Mouse (Mus musculus) liver, embryonic 11.5 days (tissue): ENCODE data around the gene Stat6. TPM values are rescaled to one million over a fixed set of nuclear protein-coding genes. Genes with fewer than 3 reads are reported as not detected.

ENCODE experiments used
- ATAC-seq: fragments of 200-750 bp; cut with Nextera tagmentation; replicated peaks from 2 replicates; pipeline ENCODE4 v1.8.0; 2017; ENCODE audit warnings: moderate number of reproducible peaks, mild to moderate bottlenecking, moderate TSS enrichment, moderate library complexity; ENCODE audit not compliant: low FRiP score
- DNase-seq: peaks from one replicate; pipeline ENCODE4 v3.0.0-alpha.2; 2017; ENCODE audit warnings: low spot score
- H3K27ac ChIP-seq: fragments of 300-500 bp; sonication (generic); 2 replicates; pipeline ENCODE4 v1.5.1; 2014; ENCODE audit warnings: mild to moderate bottlenecking, low read depth, low read length, control low read depth
- H3K27me3 ChIP-seq: fragments of 300-500 bp; sonication (generic); replicated peaks from 2 replicates; pipeline ENCODE4 v1.6.1; 2014; ENCODE audit warnings: low read length, mixed read lengths; ENCODE audit not compliant: control insufficient read depth, insufficient read depth
- H3K36me3 ChIP-seq: fragments of 300-500 bp; sonication (generic); 2 replicates; pipeline ENCODE4 v1.6.1; 2014; ENCODE audit warnings: mild to moderate bottlenecking, low read length, moderate library complexity, mixed read lengths; ENCODE audit not compliant: control insufficient read depth, insufficient read depth
- H3K4me1 ChIP-seq: fragments of 300-500 bp; sonication (generic); replicated peaks from 2 replicates; pipeline ENCODE4 v1.6.1; 2014; ENCODE audit warnings: low read length, mixed read lengths; ENCODE audit not compliant: control insufficient read depth, insufficient read depth
- H3K4me2 ChIP-seq: fragments of 300-500 bp; sonication (generic); 2 replicates; pipeline ENCODE4 v1.6.1; 2014; ENCODE audit warnings: mild to moderate bottlenecking, control low read depth, moderate library complexity
- H3K4me3 ChIP-seq: fragments of 300-500 bp; sonication (generic); 2 replicates; pipeline ENCODE4 v1.5.1; 2014; ENCODE audit warnings: low read depth, low read length, control low read depth
- H3K9ac ChIP-seq: fragments of 300-500 bp; sonication (generic); 2 replicates; pipeline ENCODE4 v1.6.1; 2014; ENCODE audit warnings: low read depth, low read length, control low read depth
- H3K9me3 ChIP-seq: fragments of 300-500 bp; sonication (generic); 2 replicates; pipeline ENCODE4 v1.6.1; 2016; ENCODE audit warnings: low read length, inconsistent platforms, mixed read lengths; ENCODE audit not compliant: control insufficient read depth
- WGBS: fragments of 180-500 bp; shearing (Covaris S2); extraction: QIAGEN DNeasy Blood & Tissue Kit; methylation state at CpG from one replicate; pipeline ENCODE4 v1.1.7; 2014; 5-methylcytosine and 5-hydroxymethylcytosine counted together
- polyA plus RNA-seq: library from polyadenylated mRNA; unstranded; fragments of >200 nt; fragmentation: Nextera tagmentation; extraction: Ambion mirVana; gene quantifications from 2 replicates; pipeline ENCODE4 v1.2.1, GENCODE M21; 2014

The Stat6 gene
- polyA plus RNA-seq, 1 experiment from 2014 or later: 28.7 TPM

GRCm38 (mm10) chr10:127599779-127600541 lies 42.8 kb upstream of the Stat6 start:
- Histone ChIP-seq H3K9ac (no peak overlapping the region), H3K4me1 (peaks cover 48% of the 10 kb centered on the region), H3K27ac (peak overlapping the region; percentile 46), H3K4me2 (0 out of 2 replicates have a peak overlapping the region, but pooled peaks have one; percentile 1), H3K4me3 (no peak overlapping the region), H3K36me3 (peaks cover 6% of the 10 kb centered on the region; the same call in 1 of the 2 replicates), H3K27me3 (0 out of 2 replicates have a peak, but pooled peaks cover 3% of the 10 kb centered on the region), H3K9me3 (no peaks in the 10 kb centered on the region)
- DNase-seq (no peak), ATAC-seq (no peak)
- 59% methylated on average over 17 of the region's 17 CpGs for WGBS

- no peak for DNase-seq
- WGBS: 86% methylated on average over 6 of the region's 6 CpGs
- H3K4me3 ChIP-seq: no peak overlapping the region
- H3K9ac ChIP-seq: no peak overlapping the region
- peaks cover 42% of the 10 kb centered on the region for H3K4me1 ChIP-seq
- H3K27me3 ChIP-seq: 0 out of 2 replicates have a peak, but pooled peaks cover 3% of the 10 kb centered on the region
- peaks cover 5% of the 10 kb centered on the region; the same call in 1 of the 2 replicates for H3K36me3 ChIP-seq
- no peaks in the 10 kb centered on the region for H3K9me3 ChIP-seq
- ATAC-seq: no peak
- H3K27ac ChIP-seq: no peak overlapping the region
- no peak overlapping the region for H3K4me2 ChIP-seq
These were observed 40.6 kb upstream of the Stat6 start for GRCm38 (mm10) chr10:127602194-127602593.

GRCm38 (mm10) chr10:127603437-127604371 lies 39.1 kb upstream of the Stat6 start:
- H3K4me3 ChIP-seq: no peak overlapping the region
- H3K36me3 ChIP-seq: peaks cover 5% of the 10 kb centered on the region; the same call in 1 of the 2 replicates
- H3K27ac ChIP-seq: peak overlapping the region; percentile 45; the same call in 1 of the 2 replicates
- no peaks in the 10 kb centered on the region for H3K9me3 ChIP-seq
- peak overlapping the region; percentile 16; the same call in 1 of the 2 replicates for H3K4me2 ChIP-seq
- H3K27me3 ChIP-seq: 0 out of 2 replicates have a peak, but pooled peaks cover 3% of the 10 kb centered on the region
- DNase-seq (no peak), ATAC-seq (no peak)
- H3K9ac ChIP-seq: no peak overlapping the region
- H3K4me1 ChIP-seq: peaks cover 39% of the 10 kb centered on the region
- WGBS: 37% methylated on average over 13 of the region's 13 CpGs

- ATAC-seq: peak; percentile 46
- no peaks in the 10 kb centered on the region for H3K9me3 ChIP-seq
- H3K27me3 ChIP-seq: 0 out of 2 replicates have a peak, but pooled peaks cover 3% of the 10 kb centered on the region
- WGBS: 23% methylated on average over 15 of the region's 15 CpGs
- H3K4me2 ChIP-seq: no peak overlapping the region; the same call in 1 of the 2 replicates
- no peak overlapping the region for H3K4me3 ChIP-seq
- peaks cover 5% of the 10 kb centered on the region; the same call in 1 of the 2 replicates for H3K36me3 ChIP-seq
- H3K27ac ChIP-seq: peak overlapping the region; percentile 5; the same call in 1 of the 2 replicates
- peaks cover 33% of the 10 kb centered on the region for H3K4me1 ChIP-seq
- no peak for DNase-seq
- no peak overlapping the region for H3K9ac ChIP-seq
These were observed 38.1 kb upstream of the Stat6 start for GRCm38 (mm10) chr10:127604465-127605250.

- Histone ChIP-seq H3K4me2 (no peak overlapping the region), H3K4me1 (peaks cover 28% of the 10 kb centered on the region), H3K27ac (no peak overlapping the region), H3K9ac (no peak overlapping the region), H3K36me3 (peaks cover 5% of the 10 kb centered on the region; the same call in 1 of the 2 replicates), H3K4me3 (no peak overlapping the region), H3K9me3 (no peaks in the 10 kb centered on the region), H3K27me3 (0 out of 2 replicates have a peak, but pooled peaks cover 3% of the 10 kb centered on the region)
- 70% methylated on average over 8 of the region's 8 CpGs for WGBS
- no peak for DNase-seq
- 0 out of 2 replicates have a peak, but pooled peaks have one; percentile 3 for ATAC-seq
These were observed 37.6 kb upstream of the Stat6 start for GRCm38 (mm10) chr10:127605251-127605547.

- no peaks in the 10 kb centered on the region for H3K9me3 ChIP-seq
- peaks cover 5% of the 10 kb centered on the region; the same call in 1 of the 2 replicates for H3K36me3 ChIP-seq
- WGBS: 87% methylated on average over 9 of the region's 9 CpGs
- DNase-seq (no peak), ATAC-seq (no peak)
- H3K4me2 ChIP-seq: no peak overlapping the region
- no peak overlapping the region for H3K9ac ChIP-seq
- no peak overlapping the region for H3K4me3 ChIP-seq
- no peak overlapping the region for H3K27ac ChIP-seq
- H3K4me1 ChIP-seq: peaks cover 24% of the 10 kb centered on the region
- 0 out of 2 replicates have a peak, but pooled peaks cover 3% of the 10 kb centered on the region for H3K27me3 ChIP-seq
These were observed 37.0 kb upstream of the Stat6 start for GRCm38 (mm10) chr10:127605756-127606155.

GRCm38 (mm10) chr10:127607059-127607458 lies 35.7 kb upstream of the Stat6 start:
- peaks cover 9% of the 10 kb centered on the region for H3K36me3 ChIP-seq
- ATAC-seq: no peak

More at GRCm38 (mm10) chr10:127607059-127607458, 35.7 kb upstream of the Stat6 start:
- DNase-seq: no peak
- H3K4me3 ChIP-seq: no peak overlapping the region
- no peak overlapping the region for H3K27ac ChIP-seq
- H3K4me2 ChIP-seq: no peak overlapping the region
- 79% methylated on average over 7 of the region's 7 CpGs for WGBS
- no peaks in the 10 kb centered on the region for H3K9me3 ChIP-seq
- peaks cover 23% of the 10 kb centered on the region for H3K4me1 ChIP-seq
- peaks cover 7% of the 10 kb centered on the region; the same call in 1 of the 2 replicates for H3K27me3 ChIP-seq
- H3K9ac ChIP-seq: no peak overlapping the region
